Mouse (Mus musculus): ENCODE data around the gene Cd68.
"Not testable (repeated sequence)": the region's sequence is repeated elsewhere in the genome, so short reads cannot be mapped to it uniquely, and the experiment has no call there.

Gene Cd68

DNA sequence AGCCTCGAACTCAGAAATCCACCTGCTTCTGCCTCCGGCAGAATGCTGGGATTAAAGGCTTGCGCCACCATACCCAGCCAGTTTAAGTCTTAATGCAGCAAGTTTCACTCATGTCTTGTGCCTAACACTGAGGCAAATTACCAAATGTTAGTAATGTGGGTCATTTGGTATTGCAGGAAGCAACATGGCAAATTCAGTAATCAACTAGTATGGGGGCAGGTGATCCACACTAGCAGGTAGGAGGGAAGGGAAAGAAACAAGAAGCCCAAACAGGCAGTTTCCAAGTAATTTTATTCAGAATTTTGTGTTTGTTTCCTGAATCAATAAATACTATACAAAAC is 682 bp upstream of the Cd68 start:
- DNase-seq (ENCODE audit: low spot score) = no peak

DNA sequence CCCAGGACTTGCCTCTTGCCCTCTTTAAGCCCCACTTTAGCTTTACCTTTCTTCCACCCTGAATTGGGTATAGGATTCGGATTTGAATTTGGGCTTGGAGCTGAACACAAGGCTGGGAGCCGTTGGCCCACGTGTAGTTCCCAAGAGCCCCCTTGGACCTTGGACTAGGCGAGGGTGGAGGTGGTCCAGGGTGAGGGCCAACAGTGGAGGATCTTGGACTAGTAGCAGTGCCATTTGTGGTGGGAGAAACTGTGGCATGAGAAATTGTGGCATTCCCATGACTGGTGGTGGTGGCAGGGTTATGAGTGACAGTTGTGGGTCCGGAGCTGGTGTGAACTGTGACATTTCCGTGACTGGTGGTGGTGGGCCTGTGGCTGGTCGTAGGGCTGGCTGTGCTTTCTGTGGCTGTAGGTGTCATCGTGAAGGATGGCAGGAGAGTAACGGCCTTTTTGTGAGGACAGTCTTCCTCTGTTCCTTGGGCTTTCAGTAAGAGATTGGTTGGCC is 444 bp downstream of the Cd68 start:
- DNase-seq (ENCODE audit: low spot score) = no peak

DNA sequence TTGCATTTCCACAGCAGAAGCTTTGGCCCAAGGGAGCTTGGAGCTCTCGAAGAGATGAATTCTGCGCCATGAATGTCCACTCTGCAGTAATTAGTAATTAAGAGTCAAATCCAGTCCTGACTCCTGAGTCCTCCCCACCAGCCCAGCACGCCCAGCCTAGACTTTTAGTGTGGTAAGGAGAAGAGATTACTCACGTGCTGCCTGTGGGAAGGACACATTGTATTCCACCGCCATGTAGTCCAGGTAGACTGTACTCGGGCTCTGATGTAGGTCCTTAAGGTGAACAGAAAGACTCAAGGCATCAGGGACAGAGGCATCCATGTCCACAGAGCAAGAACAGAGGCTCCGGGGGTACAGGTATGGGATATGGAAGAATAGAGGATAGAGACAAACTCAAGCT is 1.1 kb downstream of the Cd68 start:
- DNase-seq (ENCODE audit: low spot score) = no peak

DNA sequence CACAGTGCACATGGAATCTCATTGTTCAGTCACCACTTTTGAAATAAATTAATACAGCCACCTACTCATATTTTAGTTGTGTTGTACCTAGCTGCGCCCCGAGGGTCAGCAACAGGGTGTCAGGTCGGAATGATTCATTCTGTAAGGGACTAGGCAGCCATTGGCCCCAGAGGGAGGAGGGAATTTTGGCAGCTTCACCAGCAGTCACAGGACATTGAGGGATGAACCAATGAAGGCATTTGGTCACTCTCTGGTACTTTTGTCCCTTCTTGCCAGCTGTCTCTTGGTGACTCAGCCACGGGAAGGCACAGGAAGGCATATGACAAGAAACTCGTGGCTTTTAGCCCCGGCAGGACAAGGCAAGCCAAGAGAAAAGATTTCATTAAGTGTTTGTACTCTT is 2.2 kb downstream of the Cd68 start:
- no peak for DNase-seq (ENCODE audit: low spot score)

DNA sequence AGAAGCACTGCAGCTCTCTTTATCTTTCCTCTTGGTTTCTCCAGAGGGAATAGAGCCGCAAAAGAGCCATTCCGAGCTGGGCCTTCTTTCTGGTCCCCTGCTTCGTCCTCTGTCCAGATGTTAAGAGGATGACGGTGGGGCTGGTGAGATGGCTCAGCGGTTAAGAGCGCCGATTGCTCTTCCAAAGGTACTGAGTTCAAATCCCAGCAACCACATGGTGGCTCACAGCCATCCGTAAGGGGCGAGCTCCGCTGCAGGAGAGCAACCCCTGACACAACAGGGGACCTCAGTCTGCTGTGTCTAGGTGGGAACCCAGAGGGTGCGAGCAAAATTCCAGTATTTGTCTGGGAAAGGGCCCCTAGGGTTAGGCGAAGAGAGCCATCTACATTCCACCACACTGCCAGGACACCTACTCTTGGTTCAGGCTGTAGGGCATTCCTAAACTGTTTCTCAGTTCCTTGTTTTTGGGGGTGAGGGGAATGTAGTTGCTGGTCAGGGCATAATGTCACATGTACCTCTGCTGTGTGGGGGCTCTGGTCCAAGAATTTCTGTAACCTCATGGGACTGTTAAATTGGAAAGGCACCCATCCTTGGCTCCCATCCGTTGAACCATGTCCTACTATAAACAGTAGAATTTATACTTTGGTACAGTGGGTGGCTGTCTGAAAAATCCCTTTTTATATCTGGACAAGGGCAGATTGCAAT is 2.8 kb downstream of the Cd68 start:
- DNase-seq (ENCODE audit: low spot score) = no peak

DNA sequence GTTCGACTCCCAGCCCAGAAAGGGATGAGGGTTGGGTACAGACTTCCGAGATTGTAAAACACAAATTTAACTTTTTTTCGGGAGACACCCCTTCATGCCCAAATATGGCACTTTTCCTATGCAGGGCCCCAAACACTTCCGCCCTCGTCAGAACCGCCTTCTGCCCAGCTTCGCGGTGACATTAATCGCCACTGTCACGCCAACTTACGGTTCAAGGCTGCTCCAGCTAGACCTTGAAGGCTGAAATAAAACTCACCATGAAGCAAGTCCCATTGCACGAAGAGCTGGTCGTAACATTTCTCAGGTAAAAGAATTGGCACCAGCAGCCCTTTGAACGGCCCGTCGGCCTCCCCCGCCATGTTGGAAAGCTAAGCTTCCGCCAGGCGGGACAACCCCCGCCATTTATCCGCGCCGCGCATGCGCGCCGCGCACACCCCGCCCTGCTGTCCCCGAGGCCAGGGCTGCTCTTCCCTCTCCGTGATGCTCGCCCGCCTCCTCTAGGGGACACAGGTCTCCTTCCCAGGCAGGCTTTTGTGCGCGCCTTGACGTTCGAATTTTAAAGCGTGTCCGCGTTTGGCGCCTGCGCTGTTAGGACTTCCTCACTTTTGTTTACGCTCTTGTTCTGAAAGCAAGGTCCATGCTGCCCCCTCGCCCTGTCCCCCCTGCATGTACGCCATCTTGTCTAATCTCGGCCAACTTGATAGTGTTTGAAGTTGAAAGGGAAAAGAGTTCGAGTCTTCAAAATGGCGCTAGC is 3.6 kb downstream of the Cd68 start, which contains the start of gene Mpdu1:
Gene Mpdu1 (minus strand): TSS at position 430 of the 754 bp plus-strand sequence.
- peak; percentile 96 for DNase-seq (ENCODE audit: low spot score)

DNA sequence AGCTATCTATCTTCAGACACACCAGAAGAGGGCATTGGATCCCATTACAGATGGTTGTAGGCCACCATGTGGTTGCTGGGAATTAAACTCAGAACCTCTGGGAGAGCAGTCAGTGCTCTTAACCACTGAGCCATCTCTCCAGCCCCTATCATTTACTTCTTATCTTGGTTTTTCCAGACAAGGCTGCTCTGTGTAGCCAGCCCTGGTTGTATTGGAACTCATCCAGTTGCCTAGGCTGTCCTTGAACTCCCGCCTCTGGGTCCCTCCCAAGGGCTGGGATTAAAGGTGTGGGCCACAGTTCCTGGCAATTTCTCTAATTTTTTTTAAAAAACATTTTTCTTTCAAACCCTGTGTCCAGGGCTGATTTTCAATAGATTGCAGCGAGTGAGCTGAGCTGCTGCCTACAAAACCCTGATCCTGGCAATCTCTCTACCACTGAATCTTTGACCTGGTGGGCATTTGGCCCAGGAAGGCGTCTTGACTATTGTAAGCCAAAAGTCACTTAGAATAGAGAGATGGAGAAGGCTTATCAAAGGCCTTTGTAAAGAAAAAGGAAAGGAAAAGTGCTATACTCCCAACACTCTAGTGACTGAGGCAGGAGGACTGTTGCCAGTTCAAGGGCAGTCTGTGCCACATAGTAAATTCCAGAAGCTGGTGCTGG is 4.6 kb downstream of the Cd68 start:
- peak; percentile 74 for DNase-seq (ENCODE audit: low spot score)

DNA sequence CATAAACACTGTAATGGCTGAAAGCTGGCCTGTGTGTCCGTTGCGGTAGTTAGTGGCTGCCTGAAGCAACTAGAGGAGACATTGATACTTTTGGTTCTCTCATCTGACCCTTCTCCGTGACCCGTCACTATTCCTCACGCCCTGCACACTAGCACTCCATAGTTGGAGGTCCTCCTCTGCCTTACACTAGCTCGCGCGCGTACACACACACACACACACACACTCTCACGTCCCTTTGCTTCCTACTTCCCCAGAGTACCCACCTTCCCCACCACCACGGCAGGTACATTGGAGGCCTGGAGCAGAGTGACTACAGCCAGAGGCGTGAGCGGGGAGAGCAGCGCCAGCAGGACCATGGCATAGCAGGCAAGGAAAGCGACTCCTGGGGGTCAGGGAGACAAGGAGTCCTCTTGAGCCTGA is 8.5 kb downstream of the Cd68 start:
- DNase-seq (ENCODE audit: low spot score) = no peak

DNA sequence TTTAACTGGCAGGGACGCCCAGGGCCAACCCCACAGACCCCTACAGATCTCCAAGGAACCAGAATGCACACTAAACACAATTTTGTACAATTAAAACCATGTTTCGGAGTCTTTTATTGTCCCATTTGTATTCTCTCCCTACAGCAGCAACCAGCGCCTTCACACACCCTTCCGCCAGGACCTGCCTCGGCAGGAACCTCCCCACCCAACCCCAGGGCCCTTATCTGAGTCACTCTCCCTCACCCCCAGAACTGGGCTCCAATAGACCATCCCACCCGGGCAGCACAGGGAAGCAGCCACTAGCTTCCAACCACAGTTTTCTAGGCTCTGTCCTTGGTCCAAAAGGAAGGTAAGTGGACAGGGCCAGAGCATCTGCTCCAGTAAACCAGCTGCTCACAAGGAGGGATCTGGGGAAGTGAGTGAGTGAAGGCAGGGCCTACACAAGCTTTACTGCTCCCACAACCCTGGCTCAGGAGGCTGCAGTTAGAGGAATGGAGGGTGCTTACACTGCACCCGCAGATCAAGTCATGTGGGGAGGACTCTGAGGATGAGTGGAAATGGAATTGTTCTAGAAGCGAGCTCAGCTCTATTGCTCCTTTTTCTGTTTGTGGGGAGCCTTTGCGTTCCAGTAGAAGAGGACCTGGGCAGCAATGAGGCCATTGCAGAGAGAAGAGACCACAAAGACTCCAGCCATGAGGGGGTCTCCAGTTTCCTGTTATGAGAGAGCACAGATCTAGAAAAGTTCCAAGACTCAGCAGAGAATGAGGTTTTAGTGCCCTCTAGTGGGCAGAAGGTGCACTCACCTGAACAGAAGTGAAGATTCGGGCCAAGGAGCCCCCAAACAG is 9.1 kb downstream of the Cd68 start:
- DNase-seq (ENCODE audit: low spot score) = no peak

DNA sequence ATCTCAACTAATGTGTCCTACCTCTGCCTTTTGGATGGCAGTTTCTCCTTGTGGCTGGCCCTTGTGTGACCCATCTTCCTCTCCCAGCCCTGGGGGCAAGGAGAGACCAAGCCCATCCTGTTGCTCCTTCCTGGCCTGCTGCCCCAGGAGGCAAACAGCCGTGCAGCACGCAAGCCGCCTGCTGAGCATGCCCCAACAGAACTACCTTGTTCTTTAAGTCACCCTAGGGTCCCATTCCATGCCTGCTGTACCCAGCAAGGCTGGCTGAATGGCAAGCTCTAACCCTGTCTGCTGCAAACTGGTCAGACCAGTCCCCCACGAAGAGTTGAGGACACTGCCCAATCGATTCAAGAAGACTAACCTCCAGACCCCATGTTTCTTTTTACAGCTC is 9.9 kb downstream of the Cd68 start:
- no peak for DNase-seq (ENCODE audit: low spot score)

DNA sequence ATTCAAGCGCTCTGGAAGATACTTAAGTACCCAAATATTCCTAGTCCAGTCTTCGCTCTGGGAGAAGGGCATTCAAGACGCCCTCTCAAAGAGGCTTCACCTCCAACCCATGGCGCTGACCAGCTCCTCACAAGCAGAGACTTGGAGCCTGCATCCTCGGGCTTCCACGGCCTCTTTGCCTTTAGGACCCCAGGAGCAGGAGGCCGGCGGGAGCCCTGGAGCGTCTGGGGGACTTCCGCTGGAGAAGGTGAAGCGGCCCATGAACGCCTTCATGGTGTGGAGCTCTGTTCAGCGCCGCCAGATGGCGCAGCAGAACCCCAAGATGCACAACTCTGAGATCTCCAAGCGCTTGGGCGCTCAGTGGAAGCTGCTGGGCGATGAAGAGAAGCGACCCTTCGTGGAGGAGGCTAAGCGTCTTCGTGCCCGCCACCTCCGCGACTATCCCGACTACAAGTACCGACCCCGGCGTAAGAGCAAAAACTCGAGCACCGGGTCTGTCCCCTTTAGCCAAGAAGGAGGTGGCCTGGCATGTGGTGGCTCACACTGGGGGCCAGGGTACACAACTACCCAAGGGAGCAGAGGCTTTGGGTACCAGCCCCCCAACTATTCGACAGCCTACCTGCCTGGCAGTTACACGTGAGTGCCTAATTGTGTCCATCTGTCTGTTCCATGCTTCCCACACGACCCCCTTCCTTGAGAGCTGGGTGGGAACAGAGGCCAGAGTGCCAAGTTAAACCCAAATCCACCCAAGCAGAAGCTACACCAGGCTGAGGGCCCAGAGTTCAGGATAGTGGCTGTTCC is 10.5 kb downstream of the Cd68 start, which contains the start of gene Sox15:
Gene Sox15 (plus strand): TSS at position 51 of the 801 bp plus-strand sequence.
- DNase-seq (ENCODE audit: low spot score) = no peak

DNA sequence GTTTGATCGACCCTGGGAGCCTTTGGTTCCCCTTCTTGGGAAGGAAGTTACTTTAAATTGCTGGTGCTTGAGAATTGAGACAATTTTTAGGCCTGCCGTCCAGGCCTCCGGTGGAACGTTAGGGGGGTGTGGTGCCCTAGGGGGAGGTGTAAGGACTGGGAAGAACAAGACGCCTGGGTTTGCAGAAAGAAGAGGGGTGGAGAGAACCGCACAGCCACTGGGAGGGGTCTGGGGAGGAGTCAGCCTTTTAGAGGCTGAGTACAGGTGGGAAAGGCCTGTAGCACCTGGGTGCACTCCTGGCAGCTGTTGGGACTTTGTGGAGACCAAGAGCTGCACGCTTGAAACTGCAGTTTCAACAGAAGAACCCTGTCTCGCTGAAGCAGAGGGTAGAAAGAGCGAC is 11.2 kb downstream of the Cd68 start:
- no peak for DNase-seq (ENCODE audit: low spot score)

DNA sequence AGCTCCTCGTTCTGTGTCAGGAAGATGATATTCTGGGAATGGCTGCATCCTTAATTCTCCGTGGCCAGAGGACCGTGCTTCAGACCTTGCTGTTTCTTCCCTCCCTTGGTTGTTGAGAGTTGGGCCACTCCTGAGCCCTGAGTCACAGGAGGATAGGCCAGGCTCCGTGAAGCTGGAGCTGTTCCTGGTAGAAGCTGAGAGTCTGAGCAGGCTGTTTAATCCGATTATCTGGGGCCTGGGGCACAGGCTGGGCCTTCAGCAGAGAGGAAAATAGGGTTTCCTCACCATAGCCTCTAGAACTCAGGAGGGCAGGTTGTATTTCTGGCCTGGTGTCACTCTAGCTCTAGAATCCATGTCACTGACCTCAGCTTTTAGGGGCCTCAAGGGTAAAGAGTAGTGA is 12.6 kb downstream of the Cd68 start:
- DNase-seq (ENCODE audit: low spot score) = no peak

DNA sequence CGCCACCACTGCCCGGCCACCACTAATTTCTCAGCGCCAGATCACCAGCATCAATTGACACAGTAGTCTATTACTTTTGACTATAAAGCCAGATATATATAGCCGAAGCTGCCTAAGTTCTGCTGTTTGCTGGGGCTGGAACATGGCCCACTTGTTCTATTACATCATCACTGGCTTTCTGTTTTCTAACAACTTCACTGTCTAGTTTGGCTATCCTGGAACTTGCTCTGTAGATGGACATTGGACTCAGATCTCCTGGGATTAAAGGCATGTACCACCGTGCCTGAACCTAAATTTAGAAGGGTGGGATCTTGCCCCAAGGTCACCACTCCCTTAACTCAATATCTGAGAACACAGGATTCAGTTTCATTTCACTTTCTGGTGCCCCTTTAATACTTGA is 20.1 kb downstream of the Cd68 start:
- no peak for DNase-seq (ENCODE audit: low spot score)

DNA sequence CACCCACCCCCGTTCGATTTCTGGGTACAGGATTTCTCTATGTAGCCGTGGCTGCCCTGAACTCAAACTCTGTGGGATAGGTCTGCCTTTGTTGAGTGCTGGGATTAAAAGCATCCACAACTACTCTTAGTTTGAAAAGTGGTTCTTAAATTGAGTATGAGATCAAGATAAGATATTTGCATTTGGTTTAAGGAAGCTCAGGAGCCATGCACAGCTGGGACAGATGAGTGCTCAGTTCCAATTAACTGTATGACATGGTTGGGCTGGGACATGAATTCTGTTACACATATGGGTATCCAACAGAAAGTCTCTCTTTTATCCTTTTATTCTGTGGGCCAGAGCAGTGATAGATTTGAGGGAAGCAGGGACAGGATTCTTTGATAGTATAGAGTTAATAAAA is 30.5 kb downstream of the Cd68 start:
- no peak for DNase-seq (ENCODE audit: low spot score)

DNA sequence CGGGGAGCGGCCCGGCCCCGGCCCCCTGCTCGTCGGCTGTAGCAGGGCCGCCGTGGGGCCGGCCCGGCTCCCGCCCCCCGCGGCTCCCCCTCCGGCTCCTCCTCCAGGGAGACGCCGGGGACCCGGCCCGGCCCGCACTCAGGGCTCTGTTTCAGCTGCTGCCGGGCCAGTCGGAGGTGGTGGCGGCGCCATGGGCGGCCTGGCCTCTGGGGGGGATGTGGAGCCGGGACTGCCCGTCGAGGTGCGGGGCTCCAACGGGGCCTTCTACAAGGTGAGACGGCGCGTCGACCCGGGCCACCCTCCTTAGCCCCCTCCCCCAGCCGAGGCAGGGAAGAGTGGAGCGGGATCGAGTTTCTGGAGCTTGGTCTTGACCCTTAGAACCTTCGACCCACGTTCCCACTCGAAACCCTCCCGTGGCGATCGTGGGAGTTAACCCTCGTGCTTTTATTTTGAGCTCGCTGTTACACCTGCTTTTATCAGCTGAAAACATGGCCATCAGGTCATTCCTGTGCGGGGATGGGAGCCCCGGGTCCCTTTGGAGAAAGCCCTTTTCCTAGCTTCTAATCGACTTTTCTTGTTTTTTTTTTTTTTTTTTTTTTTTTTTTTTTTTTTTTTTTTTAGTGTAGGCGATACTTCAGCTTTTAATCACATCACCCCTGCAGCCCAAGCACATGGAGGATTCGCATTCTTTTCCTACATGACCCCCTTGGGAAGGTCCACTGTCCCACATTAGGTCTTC is 32.7 kb downstream of the Cd68 start:
- peak; percentile 62 for DNase-seq (ENCODE audit: low spot score)

DNA sequence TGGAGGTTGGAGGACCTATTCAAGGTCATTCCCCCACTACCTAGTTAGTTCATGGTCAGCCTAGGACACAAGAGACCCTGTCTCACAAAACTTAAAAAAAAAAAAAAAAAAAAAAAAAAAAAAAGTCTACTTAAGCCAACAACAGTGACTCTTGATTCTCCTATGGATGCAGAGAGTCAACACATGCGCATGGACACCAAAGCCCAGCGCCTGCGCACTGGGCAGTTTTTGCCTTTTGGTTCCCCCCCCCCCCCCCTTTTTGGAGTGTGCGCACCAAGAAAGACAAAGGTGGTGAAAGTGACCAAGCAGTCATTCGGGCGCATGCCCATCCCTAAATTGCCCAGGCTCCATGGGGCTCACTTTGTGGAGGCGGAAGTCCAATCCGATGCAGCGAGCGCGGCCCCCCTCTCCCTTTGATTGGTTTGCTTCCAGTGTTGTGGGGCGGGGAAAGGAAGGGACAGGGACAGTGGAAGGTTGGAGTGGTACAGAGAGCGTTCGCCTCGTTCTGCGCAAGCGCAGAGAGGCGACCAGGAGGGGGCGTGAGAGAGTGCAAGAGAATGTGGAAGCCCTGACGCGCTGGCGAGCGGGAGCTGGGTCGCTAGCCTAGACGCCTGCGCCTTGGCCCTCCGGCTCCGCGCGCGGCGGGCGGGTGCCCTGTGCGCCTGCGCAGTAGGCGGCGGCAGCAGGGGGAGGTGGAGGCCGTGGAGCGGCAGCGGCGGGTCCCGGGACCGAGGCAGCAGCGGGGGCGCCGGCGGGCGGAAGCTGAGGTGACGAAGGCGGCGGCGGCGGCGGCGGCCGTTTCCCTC is 33.5 kb downstream of the Cd68 start, which contains the start of gene Fxr2:
Gene Fxr2 (plus strand): TSS at position 707 of the 806 bp plus-strand sequence.
- DNase-seq (ENCODE audit: low spot score) = peak; percentile 100

DNA sequence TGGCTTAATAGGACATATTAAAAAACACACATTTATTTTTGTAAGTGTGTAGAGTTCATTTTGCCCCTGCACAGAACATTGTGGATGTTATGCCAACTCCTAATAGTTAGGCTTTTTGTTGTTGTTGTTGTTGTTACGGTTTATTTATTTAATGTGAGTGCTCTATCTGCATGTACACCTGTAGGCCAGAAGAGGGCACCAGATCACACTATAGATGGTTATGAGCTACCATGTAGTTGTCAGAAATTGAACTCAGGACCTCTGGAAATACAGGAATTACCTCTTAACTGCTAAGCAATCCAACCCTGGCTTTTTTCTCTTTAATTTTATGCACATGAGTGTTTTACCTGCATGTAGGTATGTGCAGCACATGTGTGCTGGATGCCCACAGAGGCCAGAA is 36.2 kb downstream of the Cd68 start:
- no peak for DNase-seq (ENCODE audit: low spot score)

DNA sequence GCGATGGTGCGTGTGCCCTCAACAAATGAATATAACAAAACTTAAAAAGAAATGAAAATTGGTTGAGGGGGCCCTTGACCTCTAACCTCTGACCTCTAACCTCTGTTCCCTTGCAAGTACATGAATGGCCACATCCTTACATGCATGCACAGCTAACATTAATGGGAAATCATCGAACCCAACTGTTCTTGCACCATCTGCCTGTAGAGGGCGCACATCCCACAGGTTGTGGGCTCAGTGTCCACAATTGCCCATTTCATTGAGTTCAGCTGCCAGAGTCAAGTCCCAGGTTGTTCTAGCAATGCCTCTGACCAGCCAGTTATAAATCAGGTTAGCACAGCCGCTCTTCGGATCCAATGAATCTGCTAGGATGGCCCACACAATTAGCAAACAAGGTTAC is 37.7 kb downstream of the Cd68 start:
- DNase-seq (ENCODE audit: low spot score) = no peak

DNA sequence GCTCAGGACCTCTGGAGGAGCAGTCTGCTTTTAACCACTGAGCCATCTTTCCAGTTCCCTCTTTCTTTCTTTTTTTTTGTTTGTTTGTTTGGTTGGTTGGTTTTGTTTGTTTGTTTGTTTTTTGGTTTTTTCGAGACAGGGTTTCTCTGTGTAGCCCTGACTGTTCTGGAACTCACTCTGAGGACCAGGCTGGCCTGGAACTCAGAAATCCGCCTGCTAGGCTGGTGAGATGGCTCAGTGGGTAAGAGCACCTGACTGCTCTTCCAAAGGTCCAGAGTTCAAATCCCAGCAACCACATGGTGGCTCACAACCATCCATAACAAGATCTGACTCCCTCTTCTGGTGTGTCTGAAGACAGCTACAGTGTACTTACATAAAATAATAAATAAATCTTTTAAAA is 41.6 kb downstream of the Cd68 start:
- not testable (repeated sequence) for DNase-seq (ENCODE audit: low spot score)
